Mouse (Mus musculus) MEL (cell line): ENCODE data around the gene Tspan18. TPM values are rescaled to one million over a fixed set of nuclear protein-coding genes. Genes with fewer than 3 reads are reported as not detected.

Source experiments
- DNase-seq: peaks from one replicate; pipeline ENCODE4 v3.0.0; 2011; ENCODE audit warnings: low read depth, low spot score
- H3K27ac ChIP-seq: 2 replicates; pipeline ENCODE4 v1.5.1; 2012; ENCODE audit warnings: low read depth, mild to moderate bottlenecking, control low read depth, low read length, moderate library complexity; ENCODE audit not compliant: control insufficient read depth
- H3K27me3 ChIP-seq, 2 experiments: fragments of 150-350 bp in 1 of 2; sonication (generic) in 1 of 2; 2 replicates each; pipeline ENCODE4 v1.6.1; 2012; ENCODE audit warnings: low read length in 2 of 2, mild to moderate bottlenecking in 2 of 2, improper control_type of control experiment in 1 of 2, moderate library complexity in 1 of 2; ENCODE audit not compliant: insufficient read depth in 2 of 2, control insufficient read depth in 1 of 2
- H3K36me3 ChIP-seq, 2 experiments: 2 replicates each; pipeline ENCODE4 v1.6.1; 2012 to 2014; ENCODE audit warnings: low read length in 2 of 2, improper control_type of control experiment in 1 of 2, inconsistent platforms in 1 of 2, mild to moderate bottlenecking in 1 of 2; ENCODE audit not compliant: insufficient read depth in 2 of 2, control insufficient read depth in 1 of 2
- H3K4me1 ChIP-seq, 2 experiments: fragments of 150-350 bp in 1 of 2; sonication (generic) in 1 of 2; 2 replicates each; pipeline ENCODE4 v1.6.1; 2012; ENCODE audit warnings: low read length in 2 of 2, improper control_type of control experiment in 1 of 2, mild to moderate bottlenecking in 1 of 2; ENCODE audit not compliant: insufficient read depth in 2 of 2, control insufficient read depth in 1 of 2
- H3K4me3 ChIP-seq, 2 experiments: fragments of 150-350 bp in 1 of 2; sonication (generic) in 1 of 2; 2 replicates each; pipeline ENCODE4 v1.5.1; 2012; ENCODE audit warnings: low read depth in 2 of 2, low read length in 2 of 2, mild to moderate bottlenecking in 2 of 2, moderate library complexity in 2 of 2, control low read depth in 1 of 2, improper control_type of control experiment in 1 of 2; ENCODE audit not compliant: control insufficient read depth in 1 of 2, insufficient read depth in 1 of 2
- H3K79me2 ChIP-seq: 2 replicates; pipeline ENCODE4 v1.6.1; 2012; ENCODE audit warnings: mild to moderate bottlenecking, low read length, moderate library complexity; ENCODE audit not compliant: control insufficient read depth, poor library complexity, insufficient read depth
- H3K9ac ChIP-seq: 2 replicates; pipeline ENCODE4 v1.6.1; 2012; ENCODE audit warnings: low read depth, mild to moderate bottlenecking, control low read depth, low read length, moderate library complexity; ENCODE audit not compliant: control insufficient read depth, poor library complexity, severe bottlenecking
- H3K9me3 ChIP-seq: fragments of 150-350 bp; sonication (generic); replicated peaks from 2 replicates; pipeline ENCODE4 v1.6.1; 2012; ENCODE audit warnings: mild to moderate bottlenecking, low read length, improper control_type of control experiment, moderate library complexity; ENCODE audit not compliant: insufficient read depth
- BHLHE40 ChIP-seq: IDR thresholded peaks from 2 replicates; pipeline ENCODE4 v1.6.1; 2012; ENCODE audit warnings: low read depth, mild to moderate bottlenecking, inconsistent platforms, low read length, improper control_type of control experiment, borderline replicate concordance
- EP300 ChIP-seq, 2 experiments: IDR thresholded peaks; 2 replicates each; pipeline ENCODE4 v1.6.1; 2011; ENCODE audit warnings: improper control_type of control experiment in 2 of 2, low read length in 2 of 2, low read depth in 1 of 2, mild to moderate bottlenecking in 1 of 2
- ETS1 ChIP-seq: IDR thresholded peaks from 2 replicates; pipeline ENCODE4 v1.6.1; 2012; ENCODE audit warnings: low read depth, mild to moderate bottlenecking, inconsistent platforms, low read length, improper control_type of control experiment, moderate library complexity
- GABPA ChIP-seq: IDR thresholded peaks from 2 replicates; pipeline ENCODE4 v1.6.1; 2012; ENCODE audit warnings: low read depth, mild to moderate bottlenecking, inconsistent platforms, low read length, improper control_type of control experiment, moderate library complexity
- GATA1 ChIP-seq: IDR thresholded peaks from 2 replicates; pipeline ENCODE4 v1.6.1; 2011; ENCODE audit warnings: low read depth, low read length, improper control_type of control experiment
- HCFC1 ChIP-seq: IDR thresholded peaks from 2 replicates; pipeline ENCODE4 v1.6.1; 2012; ENCODE audit warnings: low read depth, mild to moderate bottlenecking, inconsistent platforms, low read length, improper control_type of control experiment, moderate library complexity
- JUND ChIP-seq: IDR thresholded peaks from 2 replicates; pipeline ENCODE4 v1.6.1; 2011; ENCODE audit warnings: low read depth, mild to moderate bottlenecking, improper control_type of control experiment, low read length
- MAFK ChIP-seq: IDR thresholded peaks from 2 replicates; pipeline ENCODE4 v1.6.1; 2011; ENCODE audit warnings: low read depth, mild to moderate bottlenecking, low read length, improper control_type of control experiment, borderline replicate concordance
- MAX ChIP-seq: IDR thresholded peaks from 2 replicates; pipeline ENCODE4 v1.6.1; 2011; ENCODE audit warnings: low read length, improper control_type of control experiment
- MAZ ChIP-seq: IDR thresholded peaks from 2 replicates; pipeline ENCODE4 v1.6.1; 2012; ENCODE audit warnings: low read depth, mild to moderate bottlenecking, inconsistent platforms, low read length, improper control_type of control experiment
- MXI1 ChIP-seq: IDR thresholded peaks from 2 replicates; pipeline ENCODE4 v1.6.1; 2011; ENCODE audit warnings: mild to moderate bottlenecking, low read depth, low read length, improper control_type of control experiment
- NELFE ChIP-seq: IDR thresholded peaks from 2 replicates; pipeline ENCODE4 v1.6.1; 2011; ENCODE audit warnings: low read depth, low read length, improper control_type of control experiment
- NRF1 ChIP-seq: IDR thresholded peaks from 2 replicates; pipeline ENCODE4 v1.6.1; 2014; ENCODE audit warnings: low read depth, mild to moderate bottlenecking, inconsistent platforms, low read length, improper control_type of control experiment, moderate library complexity; ENCODE audit not compliant: poor library complexity, insufficient read depth, severe bottlenecking
- POLR2A ChIP-seq, 2 experiments: IDR thresholded peaks; 2 replicates each; pipeline ENCODE4 v1.6.1; 2011 to 2012; ENCODE audit warnings: low read length in 2 of 2, mild to moderate bottlenecking in 2 of 2, control low read depth in 1 of 2, improper control_type of control experiment in 1 of 2, low read depth in 1 of 2, moderate library complexity in 1 of 2; ENCODE audit not compliant: control insufficient read depth in 1 of 2, insufficient read depth in 1 of 2, poor library complexity in 1 of 2
- RCOR1 ChIP-seq: IDR thresholded peaks from 2 replicates; pipeline ENCODE4 v1.6.1; 2012; ENCODE audit warnings: low read depth, mild to moderate bottlenecking, inconsistent platforms, low read length, improper control_type of control experiment
- SIN3A ChIP-seq: IDR thresholded peaks from 2 replicates; pipeline ENCODE4 v1.6.1; 2012; ENCODE audit warnings: low read length, improper control_type of control experiment, inconsistent platforms
- TAL1 ChIP-seq: IDR thresholded peaks from 2 replicates; pipeline ENCODE4 v1.6.1; 2012; ENCODE audit warnings: mild to moderate bottlenecking, inconsistent platforms, low read length, moderate library complexity, mixed read lengths
- TCF12 ChIP-seq: IDR thresholded peaks from 2 replicates; pipeline ENCODE4 v1.6.1; 2014; ENCODE audit warnings: low read depth, mild to moderate bottlenecking, inconsistent platforms, low read length, improper control_type of control experiment, moderate library complexity
- USF1 ChIP-seq: IDR thresholded peaks from 2 replicates; pipeline ENCODE4 v1.6.1; 2014; ENCODE audit warnings: low read depth, mild to moderate bottlenecking, inconsistent platforms, low read length, improper control_type of control experiment, moderate library complexity
- ZKSCAN1 ChIP-seq: IDR thresholded peaks from 2 replicates; pipeline ENCODE4 v1.6.1; 2012; ENCODE audit warnings: low read depth, mild to moderate bottlenecking, inconsistent platforms, low read length, improper control_type of control experiment, moderate library complexity
- ZMIZ1 ChIP-seq: IDR thresholded peaks from 2 replicates; pipeline ENCODE4 v1.6.1; 2012; ENCODE audit warnings: low read depth, mild to moderate bottlenecking, inconsistent platforms, low read length, improper control_type of control experiment, moderate library complexity
- polyA plus RNA-seq, 2 experiments: library from polyadenylated mRNA; stranded (reverse) in 1 of 2; unstranded in 1 of 2; fragments of >175 nt in 1 of 2; fragments of >200 nt in 1 of 2; gene quantifications; 2 replicates each; pipeline versions ENCODE4 v1.2.1 to v1.2.4; 2012; ENCODE audit warnings: low replicate concordance in 2 of 2, low read depth in 1 of 2; ENCODE audit not compliant: insufficient read length in 2 of 2, insufficient read depth in 1 of 2, missing spikeins in 1 of 2
- total RNA-seq: library from RNA; depleted of rRNA; stranded (reverse); fragments of 300-350 nt; gene quantifications from 2 replicates; pipeline ENCODE4 v1.2.3, GENCODE M21; 2012

Tspan18 gene
- total and polyA plus RNA-seq, 3 experiments = 2.2 to 4.4 TPM; not detected in 1

- Histone ChIP-seq H3K4me1 (peaks cover 16 to 38% of the 10 kb centered on the region in 2 experiments), H3K9ac (peak overlapping the region; percentile 39), H3K9me3 (no peaks in the 10 kb centered on the region)
- TF ChIP-seq TAL1 = peak; percentile 71
- TF ChIP-seq MAFK = 0 out of 2 replicates have a peak, but pooled peaks have one; percentile 7
- TF ChIP-seq MXI1 = peak; percentile 77; the same call in 1 of the 2 replicates
- 0 out of 2 replicates have a peak, but pooled peaks have one; percentile 36 for TF ChIP-seq SIN3A
- no peak for TF ChIP-seq ZKSCAN1
- TF ChIP-seq GABPA = 0 out of 2 replicates have a peak, but pooled peaks have one; percentile 16
- peak; percentile 72 for TF ChIP-seq RCOR1
- TF ChIP-seq MAX = no peak
- 0 out of 2 replicates have a peak, but pooled peaks have one; percentile 29 for TF ChIP-seq JUND
- TF ChIP-seq BHLHE40 = no peak
- TF ChIP-seq ETS1 = peak; percentile 69
- TF ChIP-seq NELFE = peak; percentile 10; the same call in 1 of the 2 replicates
- no peak for TF ChIP-seq ZMIZ1
- peak; percentile 83 to 89 for TF ChIP-seq EP300 (IDR thresholded peaks at IDR 0.05; ENCODE audit: low read depth in 1 of 2, low read length in 2 of 2)
- no peak for TF ChIP-seq NRF1
- peak; percentile 62 for TF ChIP-seq HCFC1
- TF ChIP-seq TCF12 = peak; percentile 85
- TF ChIP-seq USF1 = no peak
- peak; percentile 75 for TF ChIP-seq GATA1
- peak; percentile 80 for TF ChIP-seq MAZ
- TF ChIP-seq POLR2A (IDR thresholded peaks at IDR 0.05; ENCODE audit: control insufficient read depth in 1 of 2, insufficient read depth in 1 of 2, low read depth in 1 of 2, low read length in 2 of 2, poor library complexity in 1 of 2) = no peak
- TF ChIP-seq, all 39 proteins: peak for 14
- Histone ChIP-seq H3K27ac (peak overlapping the region; percentile 80), H3K36me3 (peaks cover 0 to 28% of the 10 kb centered on the region in 2 experiments; a peak in 2 of 4 replicates), H3K27me3 (no peaks in the 10 kb centered on the region), H3K79me2 (no peaks in the 10 kb centered on the region), H3K4me3 (peak overlapping the region; percentile 3 to 33)
- peak; percentile 81 for DNase-seq
These were observed 11.5 kb upstream of the Tspan18 start for GRCm38 (mm10) chr2:93345663-93346268.
